Mouse (Mus musculus): Measurements from ENCODE around the gene Duox2. TPM values are rescaled to one million over a fixed set of nuclear protein-coding genes. Genes with fewer than 3 reads are reported as not detected.

Gene Duox2
- polyA plus RNA-seq, 1 experiment from 2014 or later = 0.11 TPM

DNA sequence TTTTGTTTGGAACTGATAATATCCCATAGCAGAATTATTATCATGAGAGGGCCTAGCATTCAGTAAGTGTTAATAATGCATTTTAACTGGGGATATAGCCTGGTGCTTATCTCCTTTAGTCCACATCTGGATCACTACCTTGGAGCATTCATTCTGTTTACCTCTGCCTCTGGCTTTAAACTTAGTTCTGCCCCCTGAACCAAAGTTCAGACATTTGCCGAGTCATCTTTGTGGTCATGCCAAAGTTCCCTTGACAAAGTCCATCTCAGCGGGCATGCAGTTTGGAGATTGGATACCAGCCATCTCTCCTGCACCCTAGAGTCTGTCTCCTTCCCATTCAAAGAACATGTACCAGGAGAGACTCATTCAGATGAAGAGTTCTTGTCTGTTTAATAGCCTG, 62.8 kb downstream of the Duox2 start:
- no peaks in the 10 kb centered on the region for H3K9me3 ChIP-seq (replicated peaks)
- H3K36me3 ChIP-seq = no peaks in the 10 kb centered on the region
- peak overlapping the region; percentile 62 for H3K4me3 ChIP-seq (replicated peaks)
- H3K9ac ChIP-seq = no peak overlapping the region
- ATAC-seq (ENCODE audit: insufficient number of reproducible peaks, low FRiP score, low TSS enrichment, low read depth) = no peak
- peak overlapping the region; percentile 84 for H3K4me2 ChIP-seq (replicated peaks)
- no peaks in the 10 kb centered on the region for H3K27me3 ChIP-seq
- peaks cover 11% of the 10 kb centered on the region for H3K4me1 ChIP-seq
- WGBS = 82% methylated on average over 2 of the region's 2 CpGs
- H3K27ac ChIP-seq (replicated peaks) = no peak overlapping the region

- H3K27ac ChIP-seq (replicated peaks) = peak within 1 kb of the TSS; percentile 87
- H3K9me3 ChIP-seq (replicated peaks) = no peaks in the 10 kb centered on the region
- peaks cover 11% of the 10 kb centered on the region for H3K4me1 ChIP-seq
- ATAC-seq (ENCODE audit: insufficient number of reproducible peaks, low FRiP score, low TSS enrichment, low read depth) = peak; percentile 92
- H3K4me2 ChIP-seq (replicated peaks) = peak within 1 kb of the TSS; percentile 84
- peak within 1 kb of the TSS; percentile 62 for H3K4me3 ChIP-seq (replicated peaks)
- H3K9ac ChIP-seq = peak within 1 kb of the TSS; percentile 31
- H3K27me3 ChIP-seq = no peaks in the 10 kb centered on the region
- no peaks in the 10 kb centered on the region for H3K36me3 ChIP-seq
- WGBS = under 1% methylated on average over 35 of the region's 35 CpGs
Measured at GRCm38 (mm10) chr2:122234611-122235288, 63.5 kb downstream of the Duox2 start, which contains the start of gene Sord. Gene Sord, plus strand, starts transcription at chr2:122234749.

DNA sequence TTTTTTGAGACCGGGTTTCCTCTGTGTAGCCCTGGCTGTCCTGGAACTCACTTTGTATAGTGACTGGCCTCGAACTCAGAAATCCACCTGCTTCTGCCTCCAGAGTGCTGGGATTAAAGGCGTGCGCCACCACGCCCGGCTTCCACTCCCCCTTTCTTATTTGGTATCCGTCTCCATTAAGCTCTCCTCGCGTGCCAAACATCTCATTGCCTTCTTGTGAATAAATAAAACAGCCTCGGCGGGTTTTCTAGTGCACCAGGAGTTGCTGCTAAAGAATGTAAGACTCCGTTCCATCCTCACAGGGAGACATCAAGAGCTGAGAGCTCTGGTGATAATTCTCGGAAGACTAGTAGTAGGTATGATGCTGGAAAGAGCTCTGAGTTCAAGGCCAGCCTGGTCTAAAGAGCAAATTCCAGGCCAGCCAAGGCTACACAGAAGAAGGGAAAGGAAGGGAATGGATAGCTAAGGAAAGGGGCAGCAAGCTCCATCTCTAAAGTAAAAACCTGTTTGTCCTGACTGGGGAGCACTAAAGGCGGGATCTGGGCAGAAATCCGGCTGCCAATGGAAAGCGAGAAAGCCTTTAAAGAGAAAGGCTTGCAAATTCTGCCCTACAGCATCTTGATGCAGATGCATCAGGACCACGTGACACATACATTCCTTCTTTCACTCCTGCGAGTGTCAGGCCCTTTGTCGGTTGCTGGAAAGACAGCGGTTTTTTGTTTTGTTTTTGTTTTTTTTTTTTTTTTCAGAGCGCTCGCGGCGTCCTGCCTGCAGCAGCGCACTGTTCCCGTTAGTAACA, 64.3 kb downstream of the Duox2 start:
- Histone ChIP-seq H3K27ac (replicated peaks) (peak overlapping the region; percentile 87), H3K4me1 (peaks cover 11% of the 10 kb centered on the region), H3K4me2 (replicated peaks) (peak overlapping the region; percentile 84), H3K9ac (peak overlapping the region; percentile 31), H3K27me3 (no peaks in the 10 kb centered on the region), H3K9me3 (replicated peaks) (no peaks in the 10 kb centered on the region), H3K36me3 (no peaks in the 10 kb centered on the region), H3K4me3 (replicated peaks) (peak overlapping the region; percentile 62)
- ATAC-seq (ENCODE audit: insufficient number of reproducible peaks, low FRiP score, low TSS enrichment, low read depth) = no peak
- 6% methylated on average over 26 of the region's 26 CpGs for WGBS

GRCm38 (mm10) chr2:122233341-122233740, 64.9 kb downstream of the Duox2 start:
- Histone ChIP-seq H3K4me3 (replicated peaks) (no peak overlapping the region), H3K4me1 (peaks cover 11% of the 10 kb centered on the region), H3K27me3 (no peaks in the 10 kb centered on the region), H3K27ac (replicated peaks) (no peak overlapping the region), H3K9me3 (replicated peaks) (no peaks in the 10 kb centered on the region), H3K9ac (no peak overlapping the region), H3K36me3 (no peaks in the 10 kb centered on the region), H3K4me2 (replicated peaks) (peak overlapping the region; percentile 84; the same call in 1 of the 2 replicates)
- 49% methylated on average over 5 of the region's 5 CpGs for WGBS
- no peak for ATAC-seq (ENCODE audit: insufficient number of reproducible peaks, low FRiP score, low TSS enrichment, low read depth)

DNA sequence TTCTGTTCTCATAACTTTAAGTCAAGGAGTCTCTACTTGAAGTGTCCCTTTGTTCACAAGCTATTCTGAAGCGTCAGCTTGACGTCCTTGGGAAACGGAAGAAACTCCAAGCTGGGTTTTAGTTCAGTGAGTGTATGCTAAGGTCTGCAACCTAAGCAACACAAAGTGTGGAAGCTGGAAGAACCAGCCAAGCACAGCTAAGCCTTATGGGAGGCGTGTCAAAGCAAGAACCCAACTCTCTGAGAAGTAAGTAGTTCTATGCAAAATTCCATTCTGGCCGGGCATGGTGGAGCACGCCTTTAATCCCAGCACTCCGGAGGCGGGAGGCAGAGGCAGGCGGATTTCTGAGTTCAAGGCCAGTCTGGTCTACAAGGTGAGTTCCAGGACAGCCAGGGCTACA, 66.6 kb downstream of the Duox2 start:
- Histone ChIP-seq H3K9me3 (replicated peaks) (no peaks in the 10 kb centered on the region), H3K4me1 (peaks cover 11% of the 10 kb centered on the region)

DNA sequence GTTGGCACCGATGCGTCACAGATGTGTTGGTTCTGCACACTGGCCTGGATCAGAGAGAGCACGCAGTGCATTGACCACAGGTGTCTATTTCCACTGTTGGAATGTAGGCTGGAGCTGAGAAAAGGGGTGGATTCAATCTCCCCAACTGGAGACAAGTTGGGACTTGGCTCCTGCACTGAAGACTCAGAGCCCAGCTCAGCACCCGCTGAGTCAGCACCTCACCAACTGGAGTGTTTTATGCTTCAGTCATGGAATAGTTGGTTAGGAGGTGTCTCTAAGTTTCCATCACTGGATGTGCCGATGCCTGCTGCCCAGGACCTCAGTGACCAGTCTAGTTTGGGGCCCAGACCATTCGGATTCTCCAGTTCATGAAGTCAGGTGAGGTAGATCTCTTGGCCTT, 67.9 kb downstream of the Duox2 start:
- 67% methylated on average over 6 of the region's 6 CpGs for WGBS
- H3K9ac ChIP-seq = no peak overlapping the region
- H3K9me3 ChIP-seq (replicated peaks) = no peaks in the 10 kb centered on the region
- no peak overlapping the region for H3K27ac ChIP-seq (replicated peaks)
- no peak overlapping the region for H3K4me2 ChIP-seq (replicated peaks)
- no peaks in the 10 kb centered on the region for H3K36me3 ChIP-seq
- no peak for ATAC-seq (ENCODE audit: insufficient number of reproducible peaks, low FRiP score, low TSS enrichment, low read depth)
- H3K4me1 ChIP-seq = peaks cover 11% of the 10 kb centered on the region
- H3K4me3 ChIP-seq (replicated peaks) = no peak overlapping the region
- H3K27me3 ChIP-seq = no peaks in the 10 kb centered on the region

More for the DNA sequence above, 66.6 kb downstream of the Duox2 start:
- no peaks in the 10 kb centered on the region for H3K36me3 ChIP-seq
- H3K4me2 ChIP-seq (replicated peaks) = no peak overlapping the region
- H3K27ac ChIP-seq (replicated peaks) = no peak overlapping the region
- no peak overlapping the region for H3K4me3 ChIP-seq (replicated peaks)
- WGBS = 75% methylated on average over 9 of the region's 9 CpGs
- no peak overlapping the region for H3K9ac ChIP-seq
- no peaks in the 10 kb centered on the region for H3K27me3 ChIP-seq
- ATAC-seq (ENCODE audit: insufficient number of reproducible peaks, low FRiP score, low TSS enrichment, low read depth) = no peak

Other genes starting within 250 kb of the Duox2 start
- 7.6 TPM in 2 replicates for gene Spg11, start 180.1 kb downstream of the Duox2 start, polyA plus RNA-seq (2015; fragmentation: Nextera tagmentation; extraction: Ambion mirVana)
- gene B2m, start 150.8 kb downstream of the Duox2 start, polyA plus RNA-seq (2015; fragmentation: Nextera tagmentation; extraction: Ambion mirVana) = 329 and 337 TPM in 2 replicates
- gene Trim69, start 137.7 kb downstream of the Duox2 start, polyA plus RNA-seq (2015; fragmentation: Nextera tagmentation; extraction: Ambion mirVana) = 0.21 TPM in 1 of 2 replicates, not detected in the other
- 0.08 TPM in 1 of 2 replicates, not detected in the other for gene Patl2, start 112.3 kb downstream of the Duox2 start, polyA plus RNA-seq (2015; fragmentation: Nextera tagmentation; extraction: Ambion mirVana)
- gene Terb2, start 112.2 kb downstream of the Duox2 start, polyA plus RNA-seq (2015; fragmentation: Nextera tagmentation; extraction: Ambion mirVana) = not detected in 2 replicates
- 24.1 and 28.7 TPM in 2 replicates for gene Sord, start 63.7 kb downstream of the Duox2 start, polyA plus RNA-seq (2015; fragmentation: Nextera tagmentation; extraction: Ambion mirVana)
- gene Duoxa2, start 451 bp upstream of the Duox2 start, polyA plus RNA-seq (2015; fragmentation: Nextera tagmentation; extraction: Ambion mirVana) = 0.25 TPM in 1 of 2 replicates, not detected in the other
- gene Duoxa1, start 15.3 kb upstream of the Duox2 start, polyA plus RNA-seq (2015; fragmentation: Nextera tagmentation; extraction: Ambion mirVana) = 6.6 and 7.6 TPM in 2 replicates
- 1.5 TPM in 2 replicates for gene Duox1, start 17.2 kb upstream of the Duox2 start, polyA plus RNA-seq (2015; fragmentation: Nextera tagmentation; extraction: Ambion mirVana)
- gene Shf, start 70.7 kb upstream of the Duox2 start, polyA plus RNA-seq (2015; fragmentation: Nextera tagmentation; extraction: Ambion mirVana) = 4.5 and 5.0 TPM in 2 replicates
- gene Slc28a2, start 128.0 kb upstream of the Duox2 start, polyA plus RNA-seq (2015; fragmentation: Nextera tagmentation; extraction: Ambion mirVana) = 0.31 and 1.5 TPM in 2 replicates
- not detected in 2 replicates for gene Gm14085, start 186.5 kb upstream of the Duox2 start, polyA plus RNA-seq (2015; fragmentation: Nextera tagmentation; extraction: Ambion mirVana)

Measured in embryonic facial prominence, embryonic 15.5 days (tissue).